Mouse (Mus musculus): Measurements from ENCODE around the gene Slc2a6. TPM values are rescaled to one million over a fixed set of nuclear protein-coding genes. Genes with fewer than 3 reads are reported as not detected.

Slc2a6 gene
- 10 to 100 TPM in 1 of 2 experiments, 1 to 10 TPM in 1; 9.9 to 10.5 TPM for total RNA-seq (2023)

GRCm38 (mm10) chr2:27027618-27028436 is at the start of gene Slc2a6:
Slc2a6 (minus strand) TSS chr2:27027998.

GRCm38 (mm10) chr2:27071978-27072377 is 44.2 kb upstream of the Slc2a6 start, which contains the start of gene Mymk:
Mymk (minus strand) TSS chr2:27072179.

GRCm38 (mm10) chr2:27009714-27010244 is 18.0 kb downstream of the Slc2a6 start, which contains the start of gene Cacfd1:
Cacfd1 (plus strand) TSS chr2:27009926.

DNA sequence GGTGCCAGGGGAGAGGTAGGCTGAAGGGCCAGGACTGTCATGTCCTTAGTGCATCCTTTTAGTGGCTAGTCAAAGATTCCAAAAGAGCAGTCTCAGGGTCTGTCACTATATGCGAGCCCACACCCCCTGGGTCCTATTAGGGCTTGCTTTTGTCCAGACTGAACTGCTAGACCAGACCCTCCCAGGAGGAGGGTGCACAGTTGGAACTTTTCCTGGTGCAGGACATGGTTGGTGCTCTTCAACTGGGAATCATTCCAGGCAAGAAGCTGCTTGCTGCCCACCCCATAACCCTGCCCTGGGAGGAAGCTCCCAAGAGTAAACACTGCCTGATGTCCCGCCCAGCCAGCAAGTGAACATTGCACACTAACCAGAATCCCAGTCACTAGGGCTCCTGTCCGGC is 54.7 kb downstream of the Slc2a6 start, which contains the start of gene Adamts13:
Gene Adamts13 (plus strand): TSS at position 301 of the 400 bp plus-strand sequence.

Other genes with a start within 250 kb of the Slc2a6 start
- gene Abo, start 163.0 kb downstream of the Slc2a6 start, total RNA-seq (2023): not detected
- gene Surf6, start 125.1 kb downstream of the Slc2a6 start, total RNA-seq (2023): 10 to 100 TPM; 74.0 to 78.5 TPM
- gene Med22, start 117.3 kb downstream of the Slc2a6 start, total RNA-seq (2023): 10 to 100 TPM; 19.9 to 22.1 TPM
- gene Rpl7a, start 117.2 kb downstream of the Slc2a6 start, total RNA-seq (2023): 100 to 1,000 TPM; 644 to 653 TPM
- gene Surf2, start 111.6 kb downstream of the Slc2a6 start, total RNA-seq (2023): 10 to 100 TPM; 53.4 to 54.6 TPM
- 10 to 100 TPM; 52.3 to 66.8 TPM for gene Surf1, start 111.5 kb downstream of the Slc2a6 start, total RNA-seq (2023)
- gene Surf4, start 94.1 kb downstream of the Slc2a6 start, total RNA-seq (2023): 10 to 100 TPM; 63.6 to 66.3 TPM
- gene Stkld1, start 94.0 kb downstream of the Slc2a6 start, total RNA-seq (2023): not detected
- gene Rexo4, start 63.6 kb downstream of the Slc2a6 start, total RNA-seq (2023): 10 to 100 TPM; 82.9 to 87.7 TPM
- under 1 TPM; 0.15 to 0.27 TPM for gene Adamts13, start 54.6 kb downstream of the Slc2a6 start, total RNA-seq (2023)
- gene Cacfd1, start 18.1 kb downstream of the Slc2a6 start, total RNA-seq (2023): 10 to 100 TPM; 39.1 to 43.9 TPM
- not detected for gene Mymk, start 44.2 kb upstream of the Slc2a6 start, total RNA-seq (2023)
- gene Adamtsl2, start 51.4 kb upstream of the Slc2a6 start, total RNA-seq (2023): 1 to 10 TPM; 4.2 to 5.8 TPM
- not detected for gene Fam163b, start 114.5 kb upstream of the Slc2a6 start, total RNA-seq (2023)
- gene Dbh, start 137.2 kb upstream of the Slc2a6 start, total RNA-seq (2023): not detected
- gene Sardh, start 220.3 kb upstream of the Slc2a6 start, total RNA-seq (2023): under 1 TPM in 1 of 2 experiments, not detected in 1; 0.27 TPM

Data from B cell, adult 67 days (primary cell).